In the genomic region with DNA sequence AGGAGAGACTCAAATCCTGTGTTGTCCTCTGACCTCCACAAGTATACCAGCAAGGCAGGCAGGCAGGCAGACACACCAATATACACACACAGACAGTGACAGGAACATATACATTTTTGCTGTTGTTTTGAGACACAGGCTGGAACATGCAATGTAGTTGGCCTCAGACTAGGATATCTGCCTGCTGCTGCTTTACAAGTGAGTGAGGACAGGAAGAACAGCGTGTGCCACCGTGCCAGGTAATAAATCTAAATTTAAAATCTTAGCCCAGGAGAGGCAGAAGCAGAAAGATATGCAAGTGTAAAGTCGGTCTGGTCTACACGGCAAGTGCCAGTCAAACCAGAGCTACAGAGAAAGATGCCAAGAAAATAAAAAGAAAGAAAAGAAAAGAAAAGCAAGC, we compare ENCODE assay signal across 12 mouse cellular contexts. TPM values are rescaled to one million over a fixed set of nuclear protein-coding genes. Genes with fewer than 3 reads are reported as not detected.
A peak's percentile ranks its signal among the peaks of the same experiment; 100 is the strongest.
DNase-seq lines count a peak whose midpoint lies in the region; ATAC-seq and TF ChIP-seq lines count a peak whose summit lies in the region.
"Had no signal": no experiment of that assay in that cellular context is flagged by ENCODE, and none has a peak within 500 bp of the region (broad histone marks: within the 10 kb centered on the region; RNA-seq: fewer than 3 reads in every experiment).

No protein-coding gene starts in this region.

- TF ChIP-seq POLR2A in lung, adult 2 months (IDR thresholded peaks at IDR 0.05; ENCODE audit: borderline replicate concordance, extremely low read depth, low read depth, low read length), result no peak

- H3K4me1 ChIP-seq in heart, embryonic 12.5 days (replicated peaks), result peaks cover 37% of the 10 kb centered on the region
- H3K4me1 ChIP-seq in lung, embryonic 16.5 days (replicated peaks; ENCODE audit: control insufficient read depth, insufficient read depth, low read length), result peaks cover 20% of the 10 kb centered on the region
- peaks cover 7% of the 10 kb centered on the region; the same call in 1 of the 2 replicates for H3K4me1 ChIP-seq in lung, adult 2 months (ENCODE audit: control insufficient read depth, insufficient read depth, low read length)
- peaks cover 15% of the 10 kb centered on the region; the same call in 1 of the 2 replicates for H3K4me1 ChIP-seq in hindbrain, postnatal 0 days (ENCODE audit: insufficient read depth, low read length)
- peaks cover 8% of the 10 kb centered on the region; the same call in 1 of the 2 replicates for H3K4me1 ChIP-seq in stomach, embryonic 14.5 days (ENCODE audit: control insufficient read depth, insufficient read depth, low read length)

- H3K4me2 ChIP-seq in heart, embryonic 12.5 days, result peak overlapping the region; percentile 92
- H3K4me2 ChIP-seq in lung, embryonic 16.5 days (ENCODE audit: low read depth, low read length), result peak overlapping the region; percentile 88
- H3K4me2 ChIP-seq in hindbrain, postnatal 0 days (ENCODE audit: low read depth, low read length), result peak overlapping the region; percentile 64; the same call in 1 of the 2 replicates
- peak overlapping the region; percentile 90; the same call in 1 of the 2 replicates for H3K4me2 ChIP-seq in stomach, embryonic 14.5 days (replicated peaks; ENCODE audit: low read depth, low read length)

- no peaks in the 10 kb centered on the region for H3K27me3 ChIP-seq in heart, embryonic 12.5 days (replicated peaks)
- H3K27me3 ChIP-seq in lung, embryonic 16.5 days (ENCODE audit: control insufficient read depth, insufficient read depth, low read depth, low read length), result no peaks in the 10 kb centered on the region
- H3K27me3 ChIP-seq in hindbrain, postnatal 0 days (ENCODE audit: insufficient read depth, low read length), result no peaks in the 10 kb centered on the region
- H3K27me3 ChIP-seq in stomach, embryonic 14.5 days (ENCODE audit: control insufficient read depth, insufficient read depth, low read length), result no peaks in the 10 kb centered on the region

- H3K36me3 ChIP-seq in heart, embryonic 12.5 days, result no peaks in the 10 kb centered on the region
- H3K36me3 ChIP-seq in lung, embryonic 16.5 days (ENCODE audit: control insufficient read depth, insufficient read depth, low read length), result no peaks in the 10 kb centered on the region
- no peaks in the 10 kb centered on the region for H3K36me3 ChIP-seq in hindbrain, postnatal 0 days (ENCODE audit: insufficient read depth, low read length)
- no peaks in the 10 kb centered on the region for H3K36me3 ChIP-seq in stomach, embryonic 14.5 days (ENCODE audit: control insufficient read depth, insufficient read depth, low read length)

- no peak for TF ChIP-seq CTCF in lung, adult 2 months (IDR thresholded peaks at IDR 0.05; ENCODE audit: insufficient read depth, low read length)
- TF ChIP-seq CTCF in hindbrain, postnatal 0 days (IDR thresholded peaks at IDR 0.05; ENCODE audit: low read depth), result no peak

- H3K27ac ChIP-seq in heart, embryonic 12.5 days (ENCODE audit: poor library complexity, severe bottlenecking), result peak overlapping the region; percentile 36
- no peak overlapping the region for H3K27ac ChIP-seq in lung, embryonic 16.5 days (ENCODE audit: low read length)
- no peak overlapping the region for H3K27ac ChIP-seq in hindbrain, postnatal 0 days
- H3K27ac ChIP-seq in stomach, embryonic 14.5 days (ENCODE audit: low read length), result no peak overlapping the region

- H3K4me3 ChIP-seq in heart, embryonic 12.5 days, result 0 out of 2 replicates have a peak overlapping the region, but pooled peaks have one; percentile 95
- no peak overlapping the region; the same call in 1 of the 2 replicates for H3K4me3 ChIP-seq in lung, embryonic 16.5 days (ENCODE audit: low read length)
- no peak overlapping the region for H3K4me3 ChIP-seq in lung, adult 2 months (replicated peaks; ENCODE audit: extremely low read depth, low read depth, low read length)
- H3K4me3 ChIP-seq in hindbrain, postnatal 0 days (ENCODE audit: low read length), result no peak overlapping the region
- H3K4me3 ChIP-seq in stomach, embryonic 14.5 days (ENCODE audit: low read depth, low read length), result no peak overlapping the region

- ATAC-seq in heart, embryonic 12.5 days (ENCODE audit: insufficient number of reproducible peaks, low FRiP score), result no peak
- no peak for ATAC-seq in lung, embryonic 16.5 days (ENCODE audit: low read depth)
- no peak for ATAC-seq in hindbrain, postnatal 0 days
- no peak for ATAC-seq in stomach, embryonic 14.5 days (ENCODE audit: insufficient number of reproducible peaks, insufficient read depth, low FRiP score, low read depth)

- H3K9ac ChIP-seq in heart, embryonic 12.5 days, result peak overlapping the region; percentile 45; the same call in 1 of the 2 replicates
- H3K9ac ChIP-seq in lung, embryonic 16.5 days (ENCODE audit: low read length), result no peak overlapping the region; the same call in 1 of the 2 replicates
- no peak overlapping the region for H3K9ac ChIP-seq in hindbrain, postnatal 0 days (replicated peaks; ENCODE audit: low read length)
- no peak overlapping the region for H3K9ac ChIP-seq in stomach, embryonic 14.5 days (replicated peaks; ENCODE audit: low read depth, low read length)

- H3K9me3 ChIP-seq in heart, embryonic 12.5 days (replicated peaks), result no peaks in the 10 kb centered on the region
- H3K9me3 ChIP-seq in lung, embryonic 16.5 days (ENCODE audit: control insufficient read depth, low read length), result no peaks in the 10 kb centered on the region
- H3K9me3 ChIP-seq in hindbrain, postnatal 0 days (ENCODE audit: low read length), result no peaks in the 10 kb centered on the region
- no peaks in the 10 kb centered on the region for H3K9me3 ChIP-seq in stomach, embryonic 14.5 days (ENCODE audit: control insufficient read depth, low read depth, low read length)

- WGBS in heart, embryonic 12.5 days, result 56% methylated on average over 4 of the region's 4 CpGs
- WGBS in lung, embryonic 16.5 days, result 72% methylated on average over 4 of the region's 4 CpGs
- WGBS in lung, adult 2 months, result 42% methylated on average over 4 of the region's 4 CpGs
- WGBS in hindbrain, postnatal 0 days, result 86% methylated on average over 4 of the region's 4 CpGs
- WGBS in stomach, embryonic 14.5 days, result 71% methylated on average over 4 of the region's 4 CpGs

- no peak for DNase-seq in heart, adult 9 months (ENCODE audit: low spot score in 2 of 2)
- DNase-seq in lung, adult 2 months, result no peak
- no peak for DNase-seq in hindbrain, postnatal 0 days (ENCODE audit: low spot score)
- DNase-seq in spleen, postnatal 36 days (ENCODE audit: low spot score in 2 of 2), result no peak
- no peak for DNase-seq in layer of hippocampus, adult 8-10 months (ENCODE audit: low spot score in 2 of 2)
- DNase-seq: adrenal gland, postnatal 36 days; embryo, embryonic 11 days; left cerebral cortex, postnatal 4 days had no signal

RNA-seq across cellular contexts. Expression of gene Gmeb1, which starts 2.2 kb away (rescaled TPM):
- 26.3 and 27.3 TPM in 2 replicates for polyA plus RNA-seq in heart, embryonic 12.5 days (2016; fragmentation: Nextera tagmentation; extraction: Ambion mirVana)
- 36.2 and 36.7 TPM in 2 replicates for polyA plus RNA-seq in lung, embryonic 16.5 days (2015; fragmentation: Nextera tagmentation; extraction: Ambion mirVana)
- 13.8 and 16.9 TPM in 2 replicates for polyA plus RNA-seq in lung, adult 2 months (2012; rRNA removed)
- total RNA-seq in hindbrain, postnatal 0 days (2014; rRNA removed), result 19.1 and 20.1 TPM in 2 replicates
- polyA plus RNA-seq in hindbrain, postnatal 0 days (2015; fragmentation: Nextera tagmentation; extraction: Ambion mirVana), result 29.9 and 30.2 TPM in 2 replicates
- 34.2 and 37.4 TPM in 2 replicates for polyA plus RNA-seq in stomach, embryonic 14.5 days (2014; fragmentation: Nextera tagmentation; extraction: Ambion mirVana)
- total RNA-seq in layer of hippocampus, adult 8-10 months (2022), result 10 to 100 TPM; 23.9 to 25.1 (median 24.5) TPM

RNA-seq across cellular contexts. Expression of gene Taf12, which starts 14.9 kb away (rescaled TPM):
- polyA plus RNA-seq in heart, embryonic 12.5 days (2016; fragmentation: Nextera tagmentation; extraction: Ambion mirVana), result 34.7 and 39.5 TPM in 2 replicates
- polyA plus RNA-seq in lung, embryonic 16.5 days (2015; fragmentation: Nextera tagmentation; extraction: Ambion mirVana), result 48.5 and 50.3 TPM in 2 replicates
- 5.0 and 10.3 TPM in 2 replicates for polyA plus RNA-seq in lung, adult 2 months (2012; rRNA removed)
- 7.3 and 7.6 TPM in 2 replicates for total RNA-seq in hindbrain, postnatal 0 days (2014; rRNA removed)
- 30.0 and 30.5 TPM in 2 replicates for polyA plus RNA-seq in hindbrain, postnatal 0 days (2015; fragmentation: Nextera tagmentation; extraction: Ambion mirVana)
- 34.8 and 36.2 TPM in 2 replicates for polyA plus RNA-seq in stomach, embryonic 14.5 days (2014; fragmentation: Nextera tagmentation; extraction: Ambion mirVana)
- total RNA-seq in layer of hippocampus, adult 8-10 months (2022), result 10 to 100 TPM; 20.6 to 27.9 (median 24.9) TPM

RNA-seq across cellular contexts. Expression of gene Rab42, which starts 43.9 kb away (rescaled TPM):
- 1.1 TPM in 2 replicates for polyA plus RNA-seq in heart, embryonic 12.5 days (2016; fragmentation: Nextera tagmentation; extraction: Ambion mirVana)
- polyA plus RNA-seq in lung, embryonic 16.5 days (2015; fragmentation: Nextera tagmentation; extraction: Ambion mirVana), result 2.1 and 2.5 TPM in 2 replicates
- polyA plus RNA-seq in lung, adult 2 months (2012; rRNA removed), result 1.9 and 2.0 TPM in 2 replicates
- 4.9 and 5.4 TPM in 2 replicates for total RNA-seq in hindbrain, postnatal 0 days (2014; rRNA removed)
- polyA plus RNA-seq in hindbrain, postnatal 0 days (2015; fragmentation: Nextera tagmentation; extraction: Ambion mirVana), result 5.1 and 5.9 TPM in 2 replicates
- polyA plus RNA-seq in stomach, embryonic 14.5 days (2014; fragmentation: Nextera tagmentation; extraction: Ambion mirVana), result 2.2 and 2.6 TPM in 2 replicates
- 1 to 10 TPM; 1.4 to 2.8 (median 1.9) TPM for total RNA-seq in layer of hippocampus, adult 8-10 months (2022)
- total RNA-seq: neutrophil, adult 5-6 weeks had no signal

RNA-seq across cellular contexts. Expression of gene Ythdf2, which starts 47.1 kb away (rescaled TPM):
- polyA plus RNA-seq in heart, embryonic 12.5 days (2016; fragmentation: Nextera tagmentation; extraction: Ambion mirVana), result 77.1 and 80.1 TPM in 2 replicates
- 87.7 and 97.8 TPM in 2 replicates for polyA plus RNA-seq in lung, embryonic 16.5 days (2015; fragmentation: Nextera tagmentation; extraction: Ambion mirVana)
- 13.9 and 17.1 TPM in 2 replicates for polyA plus RNA-seq in lung, adult 2 months (2012; rRNA removed)
- 56.4 and 57.1 TPM in 2 replicates for total RNA-seq in hindbrain, postnatal 0 days (2014; rRNA removed)
- polyA plus RNA-seq in hindbrain, postnatal 0 days (2015; fragmentation: Nextera tagmentation; extraction: Ambion mirVana), result 86.4 and 87.7 TPM in 2 replicates
- 114 TPM in 2 replicates for polyA plus RNA-seq in stomach, embryonic 14.5 days (2014; fragmentation: Nextera tagmentation; extraction: Ambion mirVana)
- total RNA-seq in layer of hippocampus, adult 8-10 months (2022), result 10 to 100 TPM; 45.4 to 48.3 (median 46.8) TPM
